Mouse (Mus musculus) stomach, postnatal 0 days (tissue): Measurements from ENCODE around the gene Spag5.

Experiments used
- CTCF ChIP-seq: IDR thresholded peaks from 2 replicates; pipeline ENCODE4 v1.5.1; 2016; ENCODE audit warnings: antibody characterized with exemption, low read depth, mild to moderate bottlenecking, moderate library complexity
- EP300 ChIP-seq: optimal IDR thresholded peaks from 2 replicates; pipeline ENCODE3; 2016; ENCODE audit warnings: antibody characterized with exemption

DNA sequence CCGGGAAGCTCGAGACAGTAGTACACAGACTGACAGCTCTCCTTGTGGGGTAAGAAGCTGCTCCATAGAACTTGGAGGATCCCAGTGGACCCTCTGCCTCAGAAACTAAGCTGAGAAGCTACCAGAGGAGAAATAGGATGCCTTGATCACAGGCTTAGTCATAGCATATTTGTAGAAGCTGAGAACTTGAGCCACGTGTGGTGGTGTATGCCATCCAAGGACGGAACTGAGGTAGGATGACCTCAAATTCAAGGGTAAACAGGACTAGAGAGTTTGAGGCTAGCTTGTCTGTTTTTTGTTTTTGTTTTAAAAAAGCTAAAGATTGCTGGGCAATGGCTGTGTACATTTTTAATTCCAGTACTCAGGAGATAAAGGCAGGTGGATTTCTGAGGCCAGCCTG, 3.9 kb downstream of the Spag5 start:
- no peak for TF ChIP-seq EP300
- no peak for TF ChIP-seq CTCF
